Mouse (Mus musculus) heart, postnatal 0 days (tissue): ENCODE data around the gene Stx17.
A peak's percentile ranks its signal among the peaks of the same experiment; 100 is the strongest.

Experiments used
- CTCF ChIP-seq: IDR thresholded peaks from 2 replicates; pipeline ENCODE4 v1.5.1; 2016; ENCODE audit warnings: antibody characterized with exemption, control low read depth, low read depth
- EP300 ChIP-seq: IDR thresholded peaks from 2 replicates; pipeline ENCODE4 v1.6.1; 2016; ENCODE audit warnings: antibody characterized with exemption, low read depth

GRCm38 (mm10) chr4:48225173-48225572 lies 100.5 kb downstream of the Stx17 start:
- TF ChIP-seq CTCF (peak; percentile 97), EP300 (no peak)
